Mouse (Mus musculus) stomach, postnatal 0 days (tissue): Measurements from ENCODE around the gene Best2.

Experiments used
- CTCF ChIP-seq: IDR thresholded peaks from 2 replicates; pipeline ENCODE4 v1.5.1; 2016; ENCODE audit warnings: antibody characterized with exemption, low read depth, mild to moderate bottlenecking, moderate library complexity
- EP300 ChIP-seq: optimal IDR thresholded peaks from 2 replicates; pipeline ENCODE3; 2016; ENCODE audit warnings: antibody characterized with exemption

DNA sequence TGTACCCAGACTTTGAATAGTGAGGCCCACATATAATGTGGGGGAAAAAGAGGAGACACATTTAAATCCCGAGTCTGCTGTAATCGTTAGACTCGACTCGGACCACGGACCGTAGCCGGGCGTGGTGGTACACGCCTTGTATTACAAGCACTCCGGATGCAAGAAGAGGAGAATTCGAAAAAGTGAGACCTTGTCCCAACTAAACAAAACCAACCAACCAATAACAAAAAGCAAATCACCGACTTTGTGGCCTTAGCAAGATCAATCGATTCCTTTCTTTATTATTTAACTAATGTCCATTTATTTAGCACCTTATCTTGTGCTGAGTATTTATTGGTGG, 13.2 kb upstream of the Best2 start:
- TF ChIP-seq CTCF (no peak), EP300 (no peak)
